Mouse (Mus musculus): ENCODE data around the gene Mthfd2.

Gene Mthfd2

GRCm38 (mm10) chr6:83341387-83341786 is 15.7 kb upstream of the Mthfd2 start:
- no peak for DNase-seq (ENCODE audit: low spot score in 2 of 2)

- no peak for DNase-seq (ENCODE audit: low spot score in 2 of 2)
Observed at GRCm38 (mm10) chr6:83327591-83328190, 2.0 kb upstream of the Mthfd2 start.

- no peak for DNase-seq (ENCODE audit: low spot score in 2 of 2)
Observed at GRCm38 (mm10) chr6:83326761-83327160, 1.1 kb upstream of the Mthfd2 start.

GRCm38 (mm10) chr6:83326394-83326736 is 657 bp upstream of the Mthfd2 start:
- DNase-seq (ENCODE audit: low spot score in 2 of 2): no peak

GRCm38 (mm10) chr6:83323652-83324419 is 1.9 kb downstream of the Mthfd2 start:
- no peak for DNase-seq (ENCODE audit: low spot score in 2 of 2)

- DNase-seq (ENCODE audit: low spot score in 2 of 2): no peak
Observed at GRCm38 (mm10) chr6:83322794-83323193, 2.9 kb downstream of the Mthfd2 start.

GRCm38 (mm10) chr6:83321927-83322326 is 3.8 kb downstream of the Mthfd2 start:
- DNase-seq (ENCODE audit: low spot score in 2 of 2): no peak

GRCm38 (mm10) chr6:83317108-83317741 is 8.5 kb downstream of the Mthfd2 start:
- DNase-seq (ENCODE audit: low spot score in 2 of 2): peak; percentile 93

- peak; percentile 17 to 31 for DNase-seq (ENCODE audit: low spot score in 2 of 2)
Observed at GRCm38 (mm10) chr6:83316022-83316421, 9.7 kb downstream of the Mthfd2 start.

GRCm38 (mm10) chr6:83315293-83315692 is 10.4 kb downstream of the Mthfd2 start:
- DNase-seq (ENCODE audit: low spot score in 2 of 2): no peak

- DNase-seq (ENCODE audit: low spot score in 2 of 2): no peak
Observed at GRCm38 (mm10) chr6:83312514-83312913, 13.2 kb downstream of the Mthfd2 start.

- no peak for DNase-seq (ENCODE audit: low spot score in 2 of 2)
Observed at GRCm38 (mm10) chr6:83312021-83312420, 13.7 kb downstream of the Mthfd2 start.

GRCm38 (mm10) chr6:83311206-83311605 is 14.5 kb downstream of the Mthfd2 start:
- DNase-seq (ENCODE audit: low spot score in 2 of 2): no peak

GRCm38 (mm10) chr6:83309017-83309416 is 16.7 kb downstream of the Mthfd2 start:
- DNase-seq (ENCODE audit: low spot score in 2 of 2): no peak

GRCm38 (mm10) chr6:83302264-83302663 is 23.4 kb downstream of the Mthfd2 start:
- DNase-seq (ENCODE audit: low spot score in 2 of 2): no peak

- no peak for DNase-seq (ENCODE audit: low spot score in 2 of 2)
Observed at GRCm38 (mm10) chr6:83301294-83301693, 24.4 kb downstream of the Mthfd2 start.

- no peak for DNase-seq (ENCODE audit: low spot score in 2 of 2)
Observed at GRCm38 (mm10) chr6:83300447-83301229, 25.1 kb downstream of the Mthfd2 start.

- no peak for DNase-seq (ENCODE audit: low spot score in 2 of 2)
Observed at GRCm38 (mm10) chr6:83280256-83280955, 45.3 kb downstream of the Mthfd2 start.

GRCm38 (mm10) chr6:83278881-83279280 is 46.8 kb downstream of the Mthfd2 start:
- no peak for DNase-seq (ENCODE audit: low spot score in 2 of 2)

- DNase-seq (ENCODE audit: low spot score in 2 of 2): no peak
Observed at GRCm38 (mm10) chr6:83277151-83277550, 48.6 kb downstream of the Mthfd2 start.

GRCm38 (mm10) chr6:83273733-83274132 is 52.0 kb downstream of the Mthfd2 start:
- DNase-seq (ENCODE audit: low spot score in 2 of 2): no peak
